24 mouse cellular contexts compared by ENCODE assay signal in the genomic region with DNA sequence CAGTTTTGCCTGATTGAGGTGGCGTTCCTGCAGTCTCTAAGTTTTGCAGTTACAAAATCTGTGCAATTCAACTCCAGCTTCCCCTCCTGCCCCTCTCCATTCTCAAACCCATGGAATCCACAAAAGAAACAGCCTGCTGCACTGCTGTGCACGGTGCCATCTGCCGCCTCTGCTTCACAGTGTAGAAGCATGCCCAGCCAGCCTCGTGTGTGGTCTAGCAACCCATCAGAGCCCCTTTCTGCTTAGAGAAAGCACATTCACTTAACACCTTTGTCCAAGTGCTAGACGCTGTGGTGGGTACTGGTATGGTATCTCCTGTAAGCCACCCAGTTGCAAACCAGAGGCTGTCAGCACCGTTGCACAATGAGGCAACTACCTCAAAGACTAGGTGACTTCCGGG.
DNase-seq lines count a peak whose midpoint lies in the region; ATAC-seq and TF ChIP-seq lines count a peak whose summit lies in the region.
"Had no signal": no experiment of that assay in that cellular context is flagged by ENCODE, and none has a peak within 500 bp of the region (broad histone marks: within the 10 kb centered on the region; RNA-seq: fewer than 3 reads in every experiment).

No protein-coding gene starts in this region.

- TF ChIP-seq POLR2A in brain, embryonic 14.5 days (IDR thresholded peaks at IDR 0.05; ENCODE audit: borderline replicate concordance, extremely low read depth, insufficient read depth, insufficient read length, poor library complexity, severe bottlenecking): no peak

- no peak overlapping the region for H3K4me2 ChIP-seq in hindbrain, embryonic 15.5 days
- H3K4me2 ChIP-seq in hindbrain, embryonic 14.5 days (replicated peaks): no peak overlapping the region
- no peak overlapping the region for H3K4me2 ChIP-seq in lung, embryonic 14.5 days
- no peak overlapping the region for H3K4me2 ChIP-seq in forebrain, embryonic 15.5 days (replicated peaks)
- H3K4me2 ChIP-seq: heart, embryonic 15.5 days; liver, embryonic 13.5 days; midbrain, embryonic 15.5 days had no signal

- WGBS in hindbrain, embryonic 15.5 days: 59% methylated on average over 7 of the region's 7 CpGs
- WGBS in hindbrain, embryonic 14.5 days: 73% methylated on average over 7 of the region's 7 CpGs
- 34% methylated on average over 7 of the region's 7 CpGs for WGBS in lung, embryonic 14.5 days
- WGBS in forebrain, embryonic 15.5 days: 33% methylated on average over 7 of the region's 7 CpGs

- no peak for TF ChIP-seq CTCF in lung, embryonic 14.5 days (IDR thresholded peaks at IDR 0.05; ENCODE audit: low read depth)
- no peak for TF ChIP-seq CTCF in brain, embryonic 14.5 days (IDR thresholded peaks at IDR 0.05; ENCODE audit: borderline replicate concordance, extremely low read depth, insufficient read depth, insufficient read length)

- H3K9me3 ChIP-seq in hindbrain, embryonic 15.5 days: no peaks in the 10 kb centered on the region
- no peaks in the 10 kb centered on the region for H3K9me3 ChIP-seq in hindbrain, embryonic 14.5 days (ENCODE audit: control insufficient read depth, low read length)
- H3K9me3 ChIP-seq in lung, embryonic 14.5 days (ENCODE audit: low read depth, low read length): no peaks in the 10 kb centered on the region
- no peaks in the 10 kb centered on the region for H3K9me3 ChIP-seq in forebrain, embryonic 15.5 days
- H3K9me3 ChIP-seq: heart, embryonic 15.5 days; liver, embryonic 13.5 days; megakaryocyte, embryonic 14.5 days; midbrain, embryonic 15.5 days had no signal

- no peaks in the 10 kb centered on the region for H3K36me3 ChIP-seq in hindbrain, embryonic 15.5 days
- H3K36me3 ChIP-seq in hindbrain, embryonic 14.5 days (replicated peaks; ENCODE audit: control insufficient read depth, insufficient read depth): no peaks in the 10 kb centered on the region
- no peaks in the 10 kb centered on the region for H3K36me3 ChIP-seq in lung, embryonic 14.5 days (ENCODE audit: insufficient read depth)
- H3K36me3 ChIP-seq in forebrain, embryonic 15.5 days: no peaks in the 10 kb centered on the region
- H3K36me3 ChIP-seq: heart, embryonic 15.5 days; liver, embryonic 13.5 days; midbrain, embryonic 15.5 days had no signal

- peak; percentile 34; the same call in 1 of the 2 replicates for ATAC-seq in hindbrain, embryonic 15.5 days (ENCODE audit: low FRiP score, low read depth)
- no peak for ATAC-seq in hindbrain, embryonic 14.5 days (ENCODE audit: low FRiP score)
- ATAC-seq in lung, embryonic 14.5 days (ENCODE audit: insufficient read depth): 0 out of 2 replicates have a peak, but pooled peaks have one; percentile 17
- ATAC-seq in forebrain, embryonic 15.5 days (replicated peaks): peak; percentile 87
- ATAC-seq: inflammation-experienced regulatory T-cells, adult 6 months; midbrain, embryonic 15.5 days had no signal

- no peak overlapping the region for H3K4me3 ChIP-seq in hindbrain, embryonic 15.5 days
- no peak overlapping the region for H3K4me3 ChIP-seq in hindbrain, embryonic 14.5 days (replicated peaks; ENCODE audit: low read length)
- no peak overlapping the region for H3K4me3 ChIP-seq in lung, embryonic 14.5 days (ENCODE audit: low read depth, low read length)
- no peak overlapping the region for H3K4me3 ChIP-seq in forebrain, embryonic 15.5 days
- H3K4me3 ChIP-seq: gastrocnemius, adult 2 months; heart, embryonic 15.5 days; liver, embryonic 13.5 days; megakaryocyte, embryonic 14.5 days; midbrain, embryonic 15.5 days had no signal

- no peaks in the 10 kb centered on the region for H3K27me3 ChIP-seq in hindbrain, embryonic 15.5 days
- no peaks in the 10 kb centered on the region for H3K27me3 ChIP-seq in hindbrain, embryonic 14.5 days (ENCODE audit: control insufficient read depth, insufficient read depth, low read length)
- no peaks in the 10 kb centered on the region for H3K27me3 ChIP-seq in lung, embryonic 14.5 days (ENCODE audit: insufficient read depth, low read length)
- 0 out of 2 replicates have a peak, but pooled peaks cover 7% of the 10 kb centered on the region for H3K27me3 ChIP-seq in forebrain, embryonic 15.5 days
- H3K27me3 ChIP-seq: liver, embryonic 13.5 days; midbrain, embryonic 15.5 days had no signal

- DNase-seq in hindbrain, embryonic 14.5 days (ENCODE audit: low spot score): no peak
- DNase-seq in lung, embryonic 14.5 days: no peak
- DNase-seq in lung, postnatal 10 days: no peak
- DNase-seq in brain, embryonic 14.5 days (ENCODE audit: low read depth): peak; percentile 80
- DNase-seq in urinary bladder, adult 2 months (ENCODE audit: low spot score): no peak
- no peak for DNase-seq in testis, postnatal 10 days (ENCODE audit: low spot score)
- DNase-seq: adrenal gland, postnatal 25 days; cerebellum, adult 11 months; cerebellum, adult 9-11 months; gastrocnemius, adult 2 months; heart, postnatal 4 days; kidney, adult 2 months; liver, embryonic 13.5 days; lung, adult 2 months; lung, postnatal 36 days; thymus, postnatal 14 days had no signal

- H3K9ac ChIP-seq in hindbrain, embryonic 15.5 days: no peak overlapping the region
- H3K9ac ChIP-seq in hindbrain, embryonic 14.5 days: no peak overlapping the region
- H3K9ac ChIP-seq in lung, embryonic 14.5 days: no peak overlapping the region
- H3K9ac ChIP-seq in forebrain, embryonic 15.5 days (replicated peaks): no peak overlapping the region
- H3K9ac ChIP-seq: heart, embryonic 15.5 days; liver, embryonic 13.5 days; midbrain, embryonic 15.5 days had no signal

- no peak overlapping the region for H3K27ac ChIP-seq in hindbrain, embryonic 15.5 days (replicated peaks)
- no peak overlapping the region for H3K27ac ChIP-seq in hindbrain, embryonic 14.5 days
- H3K27ac ChIP-seq in lung, embryonic 14.5 days (ENCODE audit: low read depth): no peak overlapping the region
- no peak overlapping the region for H3K27ac ChIP-seq in forebrain, embryonic 15.5 days (replicated peaks)
- H3K27ac ChIP-seq: gastrocnemius, adult 2 months; heart, embryonic 15.5 days; kidney, postnatal 0 days; liver, embryonic 13.5 days; midbrain, embryonic 15.5 days; stomach, postnatal 0 days had no signal

- no peaks in the 10 kb centered on the region for H3K4me1 ChIP-seq in hindbrain, embryonic 15.5 days (replicated peaks)
- H3K4me1 ChIP-seq in hindbrain, embryonic 14.5 days (replicated peaks; ENCODE audit: control insufficient read depth, insufficient read depth, low read length): no peaks in the 10 kb centered on the region
- H3K4me1 ChIP-seq in lung, embryonic 14.5 days (ENCODE audit: insufficient read depth): no peaks in the 10 kb centered on the region
- peaks cover 9% of the 10 kb centered on the region for H3K4me1 ChIP-seq in forebrain, embryonic 15.5 days
- H3K4me1 ChIP-seq: heart, embryonic 15.5 days; liver, embryonic 13.5 days; megakaryocyte, embryonic 14.5 days; midbrain, embryonic 15.5 days had no signal
